Mouse (Mus musculus) adipocyte (in vitro differentiated cells): ENCODE results near the gene Rps15.

ENCODE experiments used
- DNase-seq: peaks from one replicate; pipeline ENCODE4 v3.0.0-alpha.2; 2016; ENCODE audit warnings: low spot score

Gene Rps15

DNA sequence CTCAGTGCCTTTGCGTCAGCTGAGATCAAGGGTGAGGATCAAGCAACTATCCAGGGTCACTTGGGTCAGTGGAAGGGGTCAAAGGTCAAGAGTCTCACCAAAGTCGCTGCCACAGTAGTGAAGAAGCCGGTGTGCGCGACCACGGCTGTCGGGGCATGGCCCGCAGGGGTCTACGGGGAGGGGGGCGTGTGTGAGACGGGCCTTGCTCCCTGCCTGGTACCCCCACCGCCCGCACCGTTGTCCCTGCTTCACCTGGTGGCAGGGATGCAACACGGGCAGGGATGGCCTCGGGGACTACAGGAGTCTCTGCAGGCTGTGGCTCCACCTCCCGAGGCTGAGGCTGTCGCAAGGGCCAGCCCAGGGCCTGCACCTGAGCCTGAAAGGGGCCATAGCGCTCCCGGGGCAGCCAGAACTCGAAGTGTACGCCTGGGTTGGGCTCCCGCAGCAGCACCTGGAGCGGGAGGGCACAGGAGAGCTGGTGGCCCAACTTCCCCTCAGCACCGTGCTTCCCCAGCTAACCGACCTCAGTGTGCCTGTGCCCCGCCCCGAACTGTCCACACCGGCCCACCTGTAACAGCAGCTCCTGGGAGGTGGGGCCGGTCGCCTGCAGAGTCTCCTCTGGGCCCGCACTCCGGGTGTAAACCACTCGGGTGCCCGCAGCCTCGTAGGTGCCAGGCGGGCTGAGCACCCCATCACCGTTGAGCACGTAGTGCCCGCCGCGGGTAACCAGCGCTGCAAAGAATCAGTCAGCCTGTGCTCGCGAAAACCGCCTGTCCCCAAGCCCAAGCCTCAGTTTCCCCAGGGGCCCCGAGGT, 49.4 kb downstream of the Rps15 start:
- no peak for DNase-seq

- DNase-seq = no peak
Measured at GRCm38 (mm10) chr10:80342305-80342748, 50.1 kb downstream of the Rps15 start.

GRCm38 (mm10) chr10:80342749-80343424, 50.6 kb downstream of the Rps15 start:
- DNase-seq = no peak

DNA sequence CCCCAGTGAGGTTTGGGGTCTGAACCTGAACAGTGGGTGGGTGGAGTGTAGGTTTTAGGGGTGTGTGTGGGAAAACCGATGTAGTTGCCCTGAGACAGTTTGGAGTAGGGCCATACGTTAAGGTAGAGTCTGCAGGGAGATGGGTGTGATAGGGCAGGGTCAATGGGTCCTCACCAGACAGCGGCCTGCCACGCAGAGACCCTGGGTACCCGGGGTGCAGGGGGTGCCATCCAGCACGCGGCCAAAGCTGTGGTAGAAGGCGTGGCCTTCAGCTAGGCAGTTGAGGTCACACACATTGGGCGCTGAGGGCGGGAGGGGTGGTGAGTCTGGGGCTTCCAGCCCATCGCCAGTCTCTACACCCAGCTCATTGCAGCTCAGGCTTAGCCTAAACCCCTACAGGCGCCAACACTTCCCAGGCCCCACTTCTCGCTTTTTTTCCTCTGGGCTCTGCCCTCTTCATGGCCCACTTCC, 51.2 kb downstream of the Rps15 start:
- DNase-seq = no peak
